Mouse (Mus musculus) ES-E14 (cell line): ENCODE data around the gene Tctex1d2.

Experiments
- CHD2 ChIP-seq: IDR thresholded peaks from 2 replicates; pipeline ENCODE4 v1.6.1; 2014; ENCODE audit warnings: mild to moderate bottlenecking, low read depth, low read length, inconsistent platforms
- HCFC1 ChIP-seq: IDR thresholded peaks from 2 replicates; pipeline ENCODE4 v1.6.1; 2012; ENCODE audit warnings: low read length, inconsistent platforms, borderline replicate concordance; ENCODE audit not compliant: insufficient read depth
- MAFK ChIP-seq: IDR thresholded peaks from 2 replicates; pipeline ENCODE4 v1.6.1; 2014; ENCODE audit warnings: mild to moderate bottlenecking, low read depth, low read length, inconsistent platforms; ENCODE audit not compliant: insufficient read depth
- ZC3H11A ChIP-seq: IDR thresholded peaks from 2 replicates; pipeline ENCODE4 v1.6.1; 2012; ENCODE audit warnings: low read depth, mild to moderate bottlenecking, inconsistent platforms, low read length, borderline replicate concordance
- ZNF384 ChIP-seq: IDR thresholded peaks from 2 replicates; pipeline ENCODE4 v1.6.1; 2012; ENCODE audit warnings: low read depth, low read length, inconsistent platforms

- TF ChIP-seq MAFK: no peak
- no peak for TF ChIP-seq HCFC1
- no peak for TF ChIP-seq ZC3H11A
- no peak for TF ChIP-seq CHD2
- TF ChIP-seq ZNF384: no peak
These were observed 37.3 kb downstream of the Tctex1d2 start for GRCm38 (mm10) chr16:32456761-32457160.
